Mouse (Mus musculus): ENCODE data around the gene Nxf2. TPM values are rescaled to one million over a fixed set of nuclear protein-coding genes. Genes with fewer than 3 reads are reported as not detected.
A peak's percentile ranks its signal among the peaks of the same experiment; 100 is the strongest.

Nxf2 gene
- 0.40 and 0.52 TPM in 2 replicates for polyA plus RNA-seq (2012; rRNA removed)
- polyA plus RNA-seq (2014; fragmentation: Nextera tagmentation; extraction: Ambion mirVana) = 0.70 and 0.88 TPM in 2 replicates

DNA sequence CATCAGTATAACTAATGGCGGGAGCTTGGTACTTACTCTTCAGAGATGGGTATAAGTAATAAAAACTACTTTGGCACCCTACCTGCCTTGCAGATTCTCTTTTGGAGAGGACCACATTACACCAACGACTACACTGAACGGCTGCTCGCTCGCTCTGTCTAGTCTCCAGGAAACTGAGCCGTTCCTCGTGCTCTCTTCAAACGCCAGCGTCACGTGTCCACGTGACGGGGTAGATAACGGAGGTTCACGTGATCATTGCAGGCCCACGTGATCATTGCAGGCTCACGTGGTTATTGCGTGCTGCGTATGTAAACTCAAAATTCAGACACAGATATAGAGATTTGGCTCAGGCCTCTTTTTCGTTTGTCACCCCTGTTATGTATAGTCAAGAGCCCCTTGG lies at the start of gene Nxf2:
TSS of gene Nxf2 (minus strand) at position 209 of the 400 bp plus-strand sequence.
- ATAC-seq (ENCODE audit: low FRiP score, low read depth) = no peak
- WGBS = 89% methylated on average over 19 of the region's 19 CpGs
- Histone ChIP-seq H3K27me3 (ENCODE audit: control insufficient read depth, insufficient read depth, low read length) (no peaks in the 10 kb centered on the region), H3K4me1 (ENCODE audit: control insufficient read depth, insufficient read depth, low read length) (no peaks in the 10 kb centered on the region), H3K4me2 (replicated peaks; ENCODE audit: low read depth, low read length, severe bottlenecking) (peak within 1 kb of the TSS; percentile 41), H3K27ac (replicated peaks; ENCODE audit: low read depth, low read length) (no peak within 1 kb of the TSS), H3K9me3 (ENCODE audit: control insufficient read depth, low read length) (no peaks in the 10 kb centered on the region), H3K9ac (ENCODE audit: low read depth, low read length, severe bottlenecking) (0 out of 2 replicates have a peak within 1 kb of the TSS, but pooled peaks have one; percentile 34), H3K4me3 (replicated peaks; ENCODE audit: low read length) (peak within 1 kb of the TSS; percentile 32), H3K36me3 (ENCODE audit: control insufficient read depth, insufficient read depth, low read length) (no peaks in the 10 kb centered on the region)
- no peak for TF ChIP-seq POLR2A (IDR thresholded peaks at IDR 0.05; ENCODE audit: borderline replicate concordance, extremely low read depth, insufficient read depth, insufficient read length)
- no peak for DNase-seq (ENCODE audit: low spot score)

DNA sequence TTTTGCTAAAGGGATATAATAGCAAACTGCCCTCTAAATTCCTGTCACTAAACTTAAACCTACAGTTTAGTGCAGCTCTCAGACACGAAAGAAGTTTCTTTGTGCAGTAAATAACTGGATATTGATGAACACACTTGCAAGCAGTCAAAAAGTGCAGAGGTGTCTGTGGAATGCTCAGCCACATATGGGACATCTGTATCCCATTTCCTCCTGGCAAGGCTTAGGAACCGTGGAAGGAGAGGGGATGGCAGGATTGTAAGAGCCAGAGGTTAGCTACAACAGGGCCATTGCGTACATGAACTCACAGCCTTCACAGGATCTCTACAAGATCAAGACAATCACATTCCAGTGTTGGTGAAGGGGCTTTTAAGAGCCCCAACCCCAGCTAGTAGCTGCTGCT lies 46.8 kb upstream of the Nxf2 start:
- no peak for TF ChIP-seq POLR2A (IDR thresholded peaks at IDR 0.05; ENCODE audit: borderline replicate concordance, extremely low read depth, insufficient read depth, insufficient read length)

DNA sequence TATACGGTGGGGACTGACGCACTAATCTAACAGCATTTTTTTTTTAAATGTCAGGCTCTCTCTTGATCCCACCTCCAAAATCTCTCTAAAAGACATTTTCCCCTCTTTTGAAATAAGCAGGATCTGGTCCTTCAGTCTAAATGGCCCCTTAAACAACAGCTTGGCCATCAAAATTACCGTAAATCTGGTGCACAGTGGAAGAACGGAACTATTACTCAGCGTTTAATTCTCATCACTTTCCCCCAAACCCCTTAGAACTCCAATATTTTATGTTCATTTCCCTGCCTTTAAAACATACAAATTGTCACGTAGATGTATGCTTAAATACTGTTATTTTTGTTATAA lies 44.9 kb upstream of the Nxf2 start:
- Histone ChIP-seq H3K4me3 (replicated peaks; ENCODE audit: low read length) (peak overlapping the region; percentile 57), H3K4me1 (ENCODE audit: control insufficient read depth, insufficient read depth, low read length) (no peaks in the 10 kb centered on the region), H3K27ac (replicated peaks; ENCODE audit: low read depth, low read length) (peak overlapping the region; percentile 33; the same call in 1 of the 2 replicates), H3K27me3 (ENCODE audit: control insufficient read depth, insufficient read depth, low read length) (no peaks in the 10 kb centered on the region; the same call in 1 of the 2 replicates), H3K9ac (ENCODE audit: low read depth, low read length, severe bottlenecking) (0 out of 2 replicates have a peak overlapping the region, but pooled peaks have one; percentile 31), H3K4me2 (replicated peaks; ENCODE audit: low read depth, low read length, severe bottlenecking) (peak overlapping the region; percentile 40), H3K36me3 (ENCODE audit: control insufficient read depth, insufficient read depth, low read length) (no peaks in the 10 kb centered on the region), H3K9me3 (ENCODE audit: control insufficient read depth, low read length) (no peaks in the 10 kb centered on the region)
- 31% methylated on average over 6 of the region's 6 CpGs for WGBS
- DNase-seq (ENCODE audit: low spot score) (no peak), ATAC-seq (ENCODE audit: low FRiP score, low read depth) (peak; percentile 6; the same call in 1 of the 2 replicates)
- no peak for TF ChIP-seq POLR2A (IDR thresholded peaks at IDR 0.05; ENCODE audit: borderline replicate concordance, extremely low read depth, insufficient read depth, insufficient read length)

More for the DNA sequence above, 46.8 kb upstream of the Nxf2 start:
- H3K4me2 ChIP-seq (replicated peaks; ENCODE audit: low read depth, low read length, severe bottlenecking) = no peak overlapping the region
- DNase-seq (ENCODE audit: low spot score) (no peak), ATAC-seq (ENCODE audit: low FRiP score, low read depth) (no peak)
- no peak overlapping the region for H3K4me3 ChIP-seq (replicated peaks; ENCODE audit: low read length)
- 21% methylated on average over 3 of the region's 3 CpGs for WGBS
- no peaks in the 10 kb centered on the region for H3K9me3 ChIP-seq (ENCODE audit: control insufficient read depth, low read length)
- H3K4me1 ChIP-seq (ENCODE audit: control insufficient read depth, insufficient read depth, low read length) = no peaks in the 10 kb centered on the region
- no peak overlapping the region for H3K9ac ChIP-seq (ENCODE audit: low read depth, low read length, severe bottlenecking)
- H3K27ac ChIP-seq (replicated peaks; ENCODE audit: low read depth, low read length) = no peak overlapping the region; the same call in 1 of the 2 replicates
- H3K27me3 ChIP-seq (ENCODE audit: control insufficient read depth, insufficient read depth, low read length) = no peaks in the 10 kb centered on the region; the same call in 1 of the 2 replicates
- no peaks in the 10 kb centered on the region for H3K36me3 ChIP-seq (ENCODE audit: control insufficient read depth, insufficient read depth, low read length)

DNA sequence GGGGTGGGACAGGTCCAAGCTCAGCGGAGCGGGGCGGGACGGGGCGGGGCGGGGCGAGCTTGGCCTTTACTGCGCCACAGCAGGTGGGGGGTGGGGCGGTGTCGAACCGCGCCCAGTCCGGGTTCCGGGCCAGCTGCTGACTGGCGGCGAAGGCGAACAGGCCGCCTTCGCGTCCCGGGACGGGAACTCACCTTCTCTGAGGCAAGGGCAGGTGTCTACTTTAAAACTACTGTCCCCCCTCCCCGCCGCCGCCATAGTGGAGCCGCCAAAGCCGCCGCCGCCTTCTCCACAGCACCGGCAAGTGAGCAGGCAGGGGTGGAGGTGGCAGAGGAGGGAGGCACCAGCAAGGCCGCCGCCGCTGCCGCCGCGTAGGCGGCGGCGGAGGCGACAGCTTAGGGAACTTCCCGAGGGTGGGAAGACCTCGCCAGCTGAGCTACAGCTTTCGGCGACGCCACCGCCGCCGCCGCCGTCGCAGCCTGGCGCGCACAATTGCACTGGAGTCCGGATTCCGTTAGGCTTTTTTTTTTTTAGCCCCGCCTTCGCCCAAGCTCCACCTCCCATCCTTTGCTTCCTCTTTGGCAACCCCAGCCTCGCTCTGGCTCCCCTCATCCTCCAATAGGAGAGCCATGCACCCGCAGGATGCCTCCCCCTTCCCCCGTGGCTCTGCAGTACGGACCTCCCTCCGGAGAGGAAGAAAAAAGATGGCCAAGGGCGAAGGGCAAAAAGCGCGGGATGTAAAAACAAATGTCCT lies 44.3 kb upstream of the Nxf2 start, which contains the start of gene Zmat1:
TSS of gene Zmat1 (minus strand) at position 490 of the 751 bp plus-strand sequence.
- Histone ChIP-seq H3K9ac (ENCODE audit: low read depth, low read length, severe bottlenecking) (peak within 1 kb of the TSS; percentile 88), H3K9me3 (ENCODE audit: control insufficient read depth, low read length) (no peaks in the 10 kb centered on the region), H3K27ac (replicated peaks; ENCODE audit: low read depth, low read length) (peak within 1 kb of the TSS; percentile 87), H3K4me2 (replicated peaks; ENCODE audit: low read depth, low read length, severe bottlenecking) (peak within 1 kb of the TSS; percentile 40), H3K36me3 (ENCODE audit: control insufficient read depth, insufficient read depth, low read length) (no peaks in the 10 kb centered on the region), H3K4me3 (replicated peaks; ENCODE audit: low read length) (peak within 1 kb of the TSS; percentile 57), H3K4me1 (ENCODE audit: control insufficient read depth, insufficient read depth, low read length) (no peaks in the 10 kb centered on the region), H3K27me3 (ENCODE audit: control insufficient read depth, insufficient read depth, low read length) (no peaks in the 10 kb centered on the region; the same call in 1 of the 2 replicates)
- WGBS = 23% methylated on average over 21 of the region's 65 CpGs
- peak; percentile 88 for DNase-seq (ENCODE audit: low spot score)
- peak; percentile 70; the same call in 1 of the 2 replicates for TF ChIP-seq POLR2A (IDR thresholded peaks at IDR 0.05; ENCODE audit: borderline replicate concordance, extremely low read depth, insufficient read depth, insufficient read length)
- ATAC-seq (ENCODE audit: low FRiP score, low read depth) = peak; percentile 99

DNA sequence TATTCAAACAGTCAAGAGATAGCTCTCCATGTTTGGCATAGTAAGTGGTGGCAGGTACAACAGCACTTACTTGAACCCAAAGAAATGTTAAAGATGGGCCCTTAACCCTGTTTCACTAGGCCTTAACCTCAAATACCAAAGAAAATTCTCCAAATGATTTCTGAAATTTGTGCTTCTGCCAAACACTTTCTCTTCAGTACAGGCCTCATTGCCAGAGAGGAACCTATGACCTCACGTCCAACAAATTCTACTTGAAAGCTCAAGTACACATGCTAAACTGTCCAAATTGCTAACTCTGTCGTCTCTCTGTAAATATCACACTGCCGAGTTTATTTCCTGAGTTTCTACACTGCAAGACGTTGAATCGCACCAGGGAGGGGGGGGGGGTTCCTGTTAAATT lies 43.5 kb upstream of the Nxf2 start:
- ATAC-seq (ENCODE audit: low FRiP score, low read depth) (no peak), DNase-seq (ENCODE audit: low spot score) (no peak)
- Histone ChIP-seq H3K36me3 (ENCODE audit: control insufficient read depth, insufficient read depth, low read length) (no peaks in the 10 kb centered on the region), H3K9me3 (ENCODE audit: control insufficient read depth, low read length) (no peaks in the 10 kb centered on the region), H3K4me1 (ENCODE audit: control insufficient read depth, insufficient read depth, low read length) (no peaks in the 10 kb centered on the region), H3K9ac (ENCODE audit: low read depth, low read length, severe bottlenecking) (no peak overlapping the region), H3K4me3 (replicated peaks; ENCODE audit: low read length) (peak overlapping the region; percentile 57), H3K4me2 (replicated peaks; ENCODE audit: low read depth, low read length, severe bottlenecking) (peak overlapping the region; percentile 40), H3K27me3 (ENCODE audit: control insufficient read depth, insufficient read depth, low read length) (no peaks in the 10 kb centered on the region; the same call in 1 of the 2 replicates), H3K27ac (replicated peaks; ENCODE audit: low read depth, low read length) (no peak overlapping the region)
- no peak for TF ChIP-seq POLR2A (IDR thresholded peaks at IDR 0.05; ENCODE audit: borderline replicate concordance, extremely low read depth, insufficient read depth, insufficient read length)
- WGBS = 24% methylated on average over 4 of the region's 5 CpGs
